Mouse (Mus musculus) heart, postnatal 10 days (tissue): ENCODE results near the gene Ctnnd2. TPM values are rescaled to one million over a fixed set of nuclear protein-coding genes. Genes with fewer than 3 reads are reported as not detected.
A peak's percentile ranks its signal among the peaks of the same experiment; 100 is the strongest.

Experiments used
- DNase-seq, 2 experiments: peaks; one replicate each; pipeline ENCODE4 v3.0.0; 2021
- intact Hi-C: fragments of 180-260 bp; cut with DNase I; formaldehyde crosslinking; loops from one replicate; pipeline ENCODE4 v1.15.1; 2025
- total RNA-seq, 2 experiments: library from RNA; stranded (reverse); gene quantifications; 2 replicates each; pipeline ENCODE4 v1.2.3; 2021

Ctnnd2 gene
- total RNA-seq, 2 experiments from 2014 or later, result 0.14 to 0.27 TPM

DNA sequence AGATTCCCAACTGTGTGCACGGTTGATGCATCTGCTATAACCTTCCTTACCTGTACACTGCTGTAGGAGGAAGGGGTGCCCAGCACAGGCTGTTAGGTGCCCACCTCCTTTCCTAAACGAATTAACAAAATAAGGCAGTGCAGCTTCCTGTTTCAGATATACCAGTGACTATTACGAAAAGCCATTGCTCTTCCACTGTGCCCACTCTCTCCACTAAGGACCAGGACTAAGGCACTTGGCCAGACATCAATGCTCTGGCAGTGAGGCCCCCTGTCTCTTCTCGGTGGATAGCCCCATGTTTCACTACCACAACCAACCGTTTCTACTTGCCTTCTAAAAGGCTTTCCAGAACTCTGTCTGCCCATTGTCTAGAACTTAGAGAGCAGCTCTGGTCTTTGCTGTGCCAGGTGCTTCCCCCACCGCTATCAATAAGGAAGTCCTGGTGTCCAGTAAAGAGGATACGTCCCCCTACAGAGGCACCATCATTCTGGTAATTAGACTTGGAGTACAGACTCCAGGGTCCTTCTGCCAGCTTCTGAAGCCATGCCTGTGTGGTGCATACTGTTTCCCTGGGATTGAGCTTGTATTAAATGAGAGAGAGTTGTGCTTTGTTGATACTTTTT lies 459.8 kb downstream of the Ctnnd2 start:
- no peak for DNase-seq
- intact Hi-C loops, result no loop called here

DNA sequence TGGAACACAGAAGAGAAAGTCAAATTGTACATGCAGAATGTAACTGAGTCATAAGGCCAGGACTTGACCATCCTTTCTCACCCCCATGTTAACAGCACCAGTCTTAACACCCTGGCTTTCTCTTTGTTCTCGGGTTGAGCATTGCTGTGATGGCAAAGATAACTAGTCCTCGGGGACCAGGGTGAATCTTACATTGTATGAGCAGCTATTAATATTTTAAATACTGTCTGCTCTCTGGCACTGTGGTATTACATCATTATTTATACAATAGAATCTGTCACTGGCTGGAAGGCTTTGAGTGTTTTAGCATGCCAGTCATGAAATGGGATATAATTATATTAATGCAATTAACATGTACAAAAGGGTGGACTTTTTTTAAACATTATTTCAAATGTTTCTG lies 461.5 kb downstream of the Ctnnd2 start:
- DNase-seq, result no peak
- intact Hi-C loops, result no loop called here

DNA sequence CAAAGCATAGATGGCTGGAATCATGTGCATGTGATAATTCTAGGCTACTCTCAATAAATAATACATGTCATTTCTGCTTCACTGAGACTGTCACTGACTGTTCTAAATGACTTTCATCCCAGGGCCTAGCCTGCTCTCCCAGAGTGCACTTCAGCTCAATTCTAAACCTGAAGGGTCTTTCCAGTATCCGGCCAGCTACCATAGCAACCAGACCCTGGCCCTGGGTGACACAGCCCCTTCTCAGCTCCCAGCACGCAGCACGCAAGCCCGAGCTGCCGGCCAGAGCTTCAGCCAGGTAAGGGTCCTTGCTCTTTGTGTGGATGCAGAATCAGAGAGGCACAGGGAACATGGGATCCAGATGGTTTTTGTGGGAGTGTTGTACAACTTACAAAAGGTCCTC lies 462.1 kb downstream of the Ctnnd2 start:
- intact Hi-C loops, result no loop called here
- no peak for DNase-seq

DNA sequence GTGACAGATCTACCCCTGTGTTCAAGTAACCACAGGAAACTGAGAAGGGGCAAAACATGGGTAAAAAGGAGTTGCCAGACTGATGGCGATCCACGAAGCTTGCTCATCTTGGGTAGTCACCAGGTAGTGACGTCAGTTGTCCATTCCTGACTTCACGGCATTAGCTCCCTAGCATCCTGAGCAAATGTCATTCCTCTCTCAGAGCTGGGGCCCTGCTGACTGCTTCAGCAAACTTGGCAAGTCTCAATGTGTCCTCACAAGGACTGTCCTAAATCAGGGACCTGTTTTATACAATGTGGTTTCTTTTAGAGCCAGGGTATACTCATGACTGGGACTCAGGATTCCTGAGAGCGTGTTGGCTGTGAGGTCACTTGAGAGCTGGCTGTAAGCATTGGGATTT lies 468.3 kb downstream of the Ctnnd2 start:
- no peak for DNase-seq
- intact Hi-C loops, result no loop called here

DNA sequence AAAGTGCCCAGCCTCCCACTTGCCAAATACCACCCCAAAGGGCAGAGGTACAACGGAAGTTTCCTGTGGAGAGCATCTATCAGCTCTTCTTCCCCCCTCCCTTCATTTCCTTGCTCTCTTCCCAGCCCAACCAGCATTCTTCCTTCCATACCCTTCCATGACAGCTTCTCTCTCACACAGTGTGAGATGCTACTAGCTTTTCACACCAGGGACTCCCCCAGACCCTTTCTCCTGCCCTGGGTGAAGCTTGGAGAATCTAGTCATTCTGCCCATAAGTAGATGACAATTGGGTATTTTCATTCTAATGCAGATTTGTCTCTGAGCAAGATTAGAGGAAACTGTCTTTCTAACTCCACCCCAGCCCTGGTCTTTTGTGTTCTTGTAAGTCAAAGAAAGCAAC lies 473.3 kb downstream of the Ctnnd2 start:
- intact Hi-C loops, result no loop called here
- no peak for DNase-seq

DNA sequence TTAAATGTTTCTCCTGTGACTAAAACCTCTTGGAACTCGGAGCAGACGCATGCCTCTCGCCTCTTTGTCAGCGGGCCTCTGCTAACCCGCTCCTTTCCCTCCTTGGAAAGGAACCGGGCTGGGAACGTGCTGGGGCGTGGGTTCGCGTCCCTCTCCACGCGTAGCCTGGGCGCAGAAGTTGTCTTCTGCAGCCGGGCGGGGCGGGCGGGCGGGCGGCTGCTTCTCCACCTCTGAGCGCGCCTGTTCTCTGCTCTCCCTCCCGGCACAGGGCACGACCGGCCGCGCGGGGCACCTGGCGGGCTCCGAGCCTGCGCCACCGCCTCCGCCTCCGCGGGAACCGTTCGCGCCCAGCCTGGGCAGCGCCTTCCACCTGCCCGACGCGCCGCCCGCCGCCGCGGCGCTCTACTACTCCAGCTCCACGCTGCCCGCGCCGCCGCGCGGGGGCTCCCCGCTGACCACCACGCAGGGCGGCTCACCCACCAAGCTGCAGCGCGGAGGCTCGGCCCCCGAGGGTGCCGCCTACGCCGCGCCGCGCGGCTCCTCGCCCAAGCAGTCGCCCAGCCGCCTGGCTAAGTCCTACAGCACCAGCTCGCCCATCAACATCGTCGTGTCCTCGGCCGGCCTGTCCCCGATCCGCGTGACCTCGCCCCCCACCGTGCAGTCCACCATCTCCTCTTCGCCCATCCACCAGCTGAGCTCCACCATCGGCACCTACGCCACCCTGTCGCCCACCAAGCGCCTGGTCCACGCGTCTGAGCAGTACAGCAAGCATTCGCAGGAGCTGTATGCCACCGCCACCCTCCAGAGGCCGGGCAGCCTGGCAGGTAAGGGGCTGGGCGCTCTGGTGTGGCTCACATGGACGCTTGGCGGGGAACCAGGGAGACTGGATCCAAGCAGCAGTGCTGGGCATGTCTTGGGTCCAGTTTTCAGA lies 474.4 kb downstream of the Ctnnd2 start:
- intact Hi-C loops, result no loop called here
- peak in 1 of 2 experiments; percentile 2 for DNase-seq

DNA sequence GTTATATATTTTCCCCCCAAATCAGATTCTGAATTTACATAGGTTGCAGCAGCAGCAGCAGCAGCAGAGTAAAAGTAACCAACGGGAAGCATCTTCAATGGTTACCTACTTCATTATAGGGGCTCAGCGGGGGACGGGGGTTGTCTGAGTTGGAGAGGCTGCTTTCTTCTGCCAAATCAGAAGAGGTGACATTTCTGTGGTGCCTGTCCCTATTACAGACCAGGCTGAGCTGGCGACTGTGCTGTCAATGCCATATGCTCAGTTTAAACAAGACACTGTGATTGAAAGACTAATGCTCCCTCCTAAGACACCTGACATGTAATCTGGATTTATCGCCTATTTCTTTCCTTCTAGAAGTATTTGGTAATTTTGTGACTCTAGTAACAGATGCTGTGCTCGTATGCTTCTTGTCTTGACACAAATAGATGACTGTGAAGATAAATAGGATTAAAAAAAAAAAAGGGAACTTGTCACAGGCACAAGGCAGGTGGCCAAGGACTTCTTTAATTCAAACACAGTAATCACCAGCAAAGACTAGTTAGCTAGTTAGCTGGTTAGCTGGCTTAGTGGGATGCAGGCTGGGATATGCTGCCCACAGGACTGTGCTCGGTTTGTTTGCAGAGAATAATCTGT lies 475.4 kb downstream of the Ctnnd2 start:
- intact Hi-C loops, result no loop called here
- DNase-seq, result no peak

DNA sequence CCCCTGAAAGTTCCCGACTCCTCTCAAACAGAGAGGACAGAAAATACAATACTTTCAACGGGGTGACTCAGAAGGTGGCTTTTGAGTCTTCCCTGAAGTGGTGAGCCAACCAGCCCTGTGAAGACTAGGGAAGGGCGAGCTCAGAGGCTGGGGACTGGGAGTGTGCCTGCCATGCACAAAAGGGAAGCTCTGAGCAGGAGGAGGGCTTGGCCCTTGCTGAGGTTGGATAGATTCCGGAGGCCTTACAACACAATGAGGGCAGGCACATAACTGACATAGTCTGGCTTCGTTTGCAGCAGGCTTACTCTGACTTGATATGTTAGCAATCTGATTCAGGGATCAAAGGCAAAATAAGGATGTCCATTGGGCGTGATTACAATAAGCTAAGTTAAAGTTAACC lies 477.6 kb downstream of the Ctnnd2 start:
- DNase-seq, result no peak
- intact Hi-C loops, result no loop called here

DNA sequence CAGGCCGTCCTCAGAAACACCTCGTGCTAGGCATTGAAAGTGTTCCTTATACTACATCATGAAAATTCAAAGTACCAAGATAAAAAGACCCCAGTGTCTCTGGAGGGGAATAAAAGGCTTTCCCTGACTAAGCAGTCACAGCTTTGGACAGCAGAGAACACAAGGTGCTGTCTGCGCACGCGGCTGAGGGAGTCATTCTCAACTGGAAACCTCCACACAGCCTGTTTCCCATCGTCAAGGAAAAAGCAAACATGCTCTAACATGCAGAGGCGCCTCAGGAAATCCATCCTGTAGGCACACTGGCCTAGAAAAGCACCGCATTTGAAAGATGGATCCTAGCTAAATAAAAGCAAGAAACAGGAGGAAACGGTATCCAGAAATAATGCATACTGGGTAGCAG lies 483.0 kb downstream of the Ctnnd2 start:
- no peak for DNase-seq
- intact Hi-C loops, result no loop called here

DNA sequence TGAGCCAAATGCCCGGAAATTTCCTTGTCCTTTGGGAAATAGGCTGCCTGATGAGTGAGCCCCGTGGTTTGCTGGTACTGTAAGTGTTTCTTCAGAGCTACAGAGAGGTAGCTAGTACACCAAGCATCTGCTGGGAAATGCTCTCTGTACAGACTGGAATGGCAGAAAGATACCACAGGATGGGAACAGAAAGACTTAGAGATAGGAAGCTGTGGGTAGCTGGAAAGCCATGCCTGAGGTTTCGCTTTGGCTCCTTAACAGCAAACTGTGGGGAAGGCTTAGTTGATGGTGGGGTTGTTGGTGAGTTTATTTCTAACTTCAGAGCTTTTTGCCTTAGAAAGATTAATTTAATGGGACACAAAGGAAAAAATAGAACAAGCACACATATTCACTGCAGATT lies 485.2 kb downstream of the Ctnnd2 start:
- intact Hi-C loops, result no loop called here
- DNase-seq, result no peak

DNA sequence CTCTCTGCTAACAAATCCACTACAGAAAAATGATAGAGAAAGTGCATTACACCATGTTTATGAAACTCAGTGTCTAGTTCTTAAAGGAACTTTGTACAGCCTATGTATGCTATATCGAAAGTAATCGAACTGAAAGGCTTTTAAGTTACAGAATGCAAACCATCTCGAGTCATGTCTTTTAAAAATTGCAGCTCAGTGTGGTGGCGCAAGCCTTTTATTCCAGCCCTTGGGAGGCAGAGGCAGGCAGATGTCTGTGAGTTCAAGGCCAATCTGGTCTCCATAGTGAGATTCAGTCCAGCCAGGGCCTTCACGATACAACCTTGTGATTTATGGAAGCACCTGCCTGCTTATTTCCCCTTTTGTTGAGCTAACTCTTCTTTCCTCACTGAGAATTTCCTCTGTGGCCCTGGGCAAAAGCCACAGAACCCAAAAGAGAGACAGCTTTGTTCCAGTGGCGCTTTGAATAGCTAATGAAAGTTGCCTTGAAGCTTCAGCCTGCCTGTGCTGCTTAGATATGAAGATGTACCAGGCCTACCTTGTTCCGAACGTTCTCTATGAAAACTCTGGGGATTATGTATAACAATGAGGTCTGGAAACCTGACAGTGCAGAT lies 488.3 kb downstream of the Ctnnd2 start:
- intact Hi-C loops, result no loop called here
- DNase-seq, result no peak

DNA sequence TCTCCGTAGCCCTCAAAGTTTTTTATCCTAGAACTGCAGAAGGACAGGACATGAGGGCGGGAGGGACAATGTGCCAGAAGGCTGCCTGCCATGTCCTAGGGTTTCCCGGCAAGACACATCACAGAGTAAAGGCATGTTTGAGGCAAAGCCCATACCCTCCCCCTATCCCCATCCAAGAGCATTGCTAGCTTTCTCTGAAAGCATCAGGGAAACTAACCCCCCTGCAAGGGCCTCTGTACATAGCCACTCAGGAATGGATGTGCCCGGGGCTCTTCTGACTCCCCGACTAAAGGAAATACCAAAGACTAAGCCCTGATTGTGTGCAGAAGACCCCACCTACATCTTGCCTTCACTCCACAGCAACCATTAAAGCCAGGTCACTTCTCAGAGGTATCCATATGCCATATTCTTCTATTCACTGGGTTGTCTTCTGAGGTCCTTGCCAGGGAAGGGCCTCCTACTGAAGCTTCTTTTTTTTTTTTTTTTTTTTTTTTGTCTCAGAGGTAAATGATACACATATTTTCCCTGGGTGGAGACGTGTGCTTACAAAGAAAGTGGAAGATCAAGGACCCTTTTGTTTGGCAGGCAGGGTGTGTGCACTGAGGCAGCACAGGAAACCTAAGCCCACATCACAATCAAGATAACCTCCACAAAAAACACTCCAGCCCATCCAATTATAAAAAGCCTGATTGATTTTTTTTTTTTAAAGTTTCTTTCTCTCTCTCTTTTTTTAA lies 489.5 kb downstream of the Ctnnd2 start:
- intact Hi-C loops, result no loop called here
- no peak for DNase-seq

DNA sequence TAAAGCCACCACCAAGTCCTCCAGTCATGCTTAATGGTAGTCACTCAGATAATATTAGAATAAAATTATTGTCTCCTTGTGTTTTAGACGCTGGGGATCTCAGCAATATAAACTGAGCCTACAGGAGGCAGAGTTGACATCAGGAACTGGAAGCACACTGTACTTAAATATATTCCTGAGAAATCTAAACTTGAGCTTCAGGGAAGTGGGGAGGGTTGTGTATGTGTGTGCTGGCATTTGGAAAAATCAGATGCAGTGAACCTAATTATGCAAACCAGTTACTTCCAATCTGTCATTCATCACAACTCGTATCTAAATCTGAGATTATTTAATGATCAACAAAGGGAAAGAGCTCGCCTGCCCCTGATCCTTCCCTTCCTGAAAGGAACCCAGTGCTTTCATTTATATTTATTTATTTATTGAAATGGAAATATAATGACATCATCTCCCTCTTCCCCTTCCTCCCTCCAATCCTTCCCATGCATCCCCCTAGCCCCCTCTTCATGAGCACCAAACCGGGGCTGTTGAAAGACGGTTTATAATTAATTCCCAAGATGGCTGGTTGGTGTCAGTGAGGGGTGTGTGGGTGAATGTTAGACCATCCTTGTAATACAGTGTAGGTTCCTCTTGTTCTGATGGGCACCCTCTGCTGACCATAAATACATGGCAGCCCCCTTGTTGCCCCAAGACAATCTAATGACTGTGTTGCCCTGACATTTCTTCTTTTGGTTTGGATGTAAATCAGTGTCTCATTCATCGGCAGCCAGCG lies 495.6 kb downstream of the Ctnnd2 start:
- no peak for DNase-seq
- intact Hi-C loops, result no loop called here

DNA sequence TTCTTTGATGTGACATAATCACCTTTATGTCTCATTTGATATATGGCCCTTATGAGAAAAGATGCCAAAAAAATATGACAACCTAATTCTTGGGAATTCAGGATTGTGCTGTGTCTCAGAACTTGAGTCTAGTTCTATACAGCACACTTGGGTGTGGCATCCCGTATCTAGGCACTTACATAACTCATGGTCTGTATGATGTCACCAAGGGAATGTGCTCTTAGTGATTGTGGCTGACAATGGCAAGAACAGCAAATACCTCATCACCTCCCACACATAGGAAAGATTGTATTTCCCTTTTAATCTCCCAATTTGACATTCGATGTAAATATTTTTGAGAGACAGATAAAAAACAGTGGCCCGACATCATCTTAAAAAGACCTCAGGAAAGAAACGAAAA lies 509.5 kb downstream of the Ctnnd2 start:
- intact Hi-C loops, result no loop called here
- DNase-seq, result no peak

DNA sequence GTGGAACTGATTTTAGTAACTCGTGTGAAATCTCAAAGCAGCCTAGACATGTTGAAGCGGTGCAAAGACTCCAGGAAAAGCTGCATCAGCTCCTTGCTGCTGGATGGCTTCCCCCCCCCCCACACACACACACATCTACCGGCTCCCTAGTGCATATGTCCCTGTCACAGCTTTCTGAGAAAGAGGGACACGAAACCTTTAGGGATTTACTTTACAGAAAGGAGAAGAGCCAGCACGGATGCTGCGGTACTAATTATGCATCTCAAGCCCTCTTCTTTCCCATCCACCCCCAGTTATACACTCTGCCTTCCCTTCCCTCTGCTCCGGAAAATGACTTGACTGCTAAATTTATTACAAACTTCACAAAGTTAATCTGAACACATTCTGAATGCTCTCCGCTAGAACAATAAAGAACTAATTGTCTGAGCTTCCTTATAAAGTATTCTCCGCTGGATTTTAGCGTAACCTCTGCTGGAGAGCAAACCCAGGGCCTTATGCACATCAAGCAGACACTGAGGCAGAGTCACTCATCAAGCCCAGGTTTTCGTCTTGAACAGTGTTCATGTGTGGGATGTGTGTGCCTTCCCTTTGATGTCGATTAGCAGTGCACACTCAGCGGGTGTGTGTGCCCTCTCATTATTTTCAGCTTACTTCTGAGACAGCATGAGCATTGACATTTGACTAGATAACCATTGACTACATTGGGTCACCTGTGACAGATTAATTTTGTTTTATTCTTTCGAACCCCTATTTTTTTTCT lies 510.1 kb downstream of the Ctnnd2 start:
- intact Hi-C loops, result no loop called here
- DNase-seq, result no peak

DNA sequence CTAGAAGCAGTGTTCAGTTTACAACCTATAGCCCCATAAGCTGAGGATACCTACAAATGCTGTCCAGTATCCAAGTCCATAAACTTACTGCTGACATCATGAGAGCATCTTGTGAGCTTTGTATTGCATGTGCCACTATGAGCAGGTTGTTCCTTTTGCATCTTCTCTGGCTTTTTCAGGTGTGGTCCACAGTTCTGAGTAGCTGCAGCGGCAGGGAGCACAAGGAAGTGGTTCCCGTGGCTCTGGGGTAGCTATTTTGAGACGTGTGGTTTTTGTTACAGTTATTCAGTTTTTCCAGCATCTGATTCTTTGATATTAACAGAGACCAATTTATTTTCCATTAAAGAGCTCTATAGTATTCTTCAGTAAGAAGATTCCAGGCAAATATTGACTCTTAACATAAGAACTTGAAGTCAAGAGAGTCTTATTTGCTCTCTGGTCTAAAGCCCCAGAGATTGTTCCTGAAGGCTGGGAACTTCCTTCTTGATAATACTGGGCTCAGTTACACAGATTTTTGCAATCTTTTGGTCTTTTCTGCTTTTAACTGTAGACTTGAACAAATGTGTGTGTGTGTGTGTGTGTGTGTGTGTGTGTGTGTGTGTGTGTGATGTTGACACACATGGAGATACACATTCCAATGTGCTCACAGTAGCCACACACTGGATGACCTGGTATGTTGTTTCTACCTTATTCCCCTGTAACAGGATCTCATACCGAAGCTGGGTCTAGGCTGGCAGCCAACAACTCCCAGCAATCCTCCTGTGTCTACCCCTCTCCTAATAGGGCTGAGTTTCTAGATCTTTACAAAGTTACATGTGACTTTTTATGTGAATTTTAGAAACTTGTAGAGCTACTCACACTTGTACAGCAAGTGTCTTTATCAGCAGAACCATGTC lies 514.1 kb downstream of the Ctnnd2 start:
- DNase-seq, result no peak
- intact Hi-C loops, result no loop called here

DNA sequence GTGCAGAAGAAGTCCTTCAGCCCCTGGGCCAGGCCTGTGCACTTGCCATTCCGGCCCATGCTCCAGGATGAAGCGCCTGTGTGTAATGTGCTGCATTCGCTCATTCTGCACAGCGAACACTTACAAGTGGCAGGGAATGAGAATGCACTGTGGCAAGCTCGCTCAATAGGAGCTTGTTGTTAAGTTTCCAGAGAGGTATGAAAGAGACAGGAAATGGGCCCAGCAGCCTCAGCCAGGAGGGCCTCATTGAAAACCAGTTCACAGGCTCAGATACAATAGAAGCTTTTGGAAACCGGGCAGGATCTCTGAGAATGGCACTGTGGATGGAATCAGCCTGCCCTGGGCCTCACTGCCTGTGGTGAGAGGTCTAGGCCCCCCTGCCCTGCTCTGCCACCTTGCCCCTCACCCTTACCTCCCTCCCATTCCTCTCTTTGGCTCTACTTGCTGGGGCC lies 521.4 kb downstream of the Ctnnd2 start:
- no peak for DNase-seq
- intact Hi-C loops, result no loop called here

DNA sequence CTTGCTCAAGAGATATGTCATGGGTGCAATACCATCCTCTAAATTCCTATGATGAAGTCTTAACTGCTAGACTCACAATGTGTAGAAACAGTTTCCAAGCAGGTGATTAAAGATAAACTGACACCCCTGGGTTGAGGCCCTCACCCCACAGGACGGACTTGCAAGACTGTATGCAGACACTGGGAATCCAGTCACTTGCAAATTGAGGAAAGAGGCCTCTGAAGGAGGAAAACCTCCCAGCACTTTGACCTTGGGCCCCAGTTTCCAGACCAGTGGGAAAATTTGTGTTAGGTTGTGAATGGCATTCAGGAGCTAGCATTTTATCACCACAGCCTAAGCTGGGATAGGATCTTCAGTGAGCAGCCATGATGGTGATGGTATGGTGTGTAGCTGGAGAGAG lies 521.9 kb downstream of the Ctnnd2 start:
- intact Hi-C loops, result no loop called here
- no peak for DNase-seq
